Mouse (Mus musculus) embryonic facial prominence, embryonic 13.5 days (tissue): ENCODE results near the gene Tchh. TPM values are rescaled to one million over a fixed set of nuclear protein-coding genes. Genes with fewer than 3 reads are reported as not detected.

Experiments used
- ATAC-seq: fragments of 200-750 bp; cut with Nextera tagmentation; 2 replicates; pipeline ENCODE4 v1.8.0; 2017; ENCODE audit warnings: low read depth; ENCODE audit not compliant: insufficient number of reproducible peaks, insufficient read depth, low FRiP score, low TSS enrichment
- H3K27ac ChIP-seq: fragments of 300-500 bp; sonication (generic); 2 replicates; pipeline ENCODE4 v1.5.1; 2015; ENCODE audit warnings: moderate library complexity, mild to moderate bottlenecking, inconsistent platforms
- H3K27me3 ChIP-seq: fragments of 300-500 bp; sonication (generic); 2 replicates; pipeline ENCODE4 v1.6.1; 2015; ENCODE audit warnings: mild to moderate bottlenecking, inconsistent platforms
- H3K36me3 ChIP-seq: fragments of 300-500 bp; sonication (generic); 2 replicates; pipeline ENCODE4 v1.6.1; 2015; ENCODE audit warnings: mild to moderate bottlenecking, inconsistent platforms
- H3K4me1 ChIP-seq: fragments of 300-500 bp; sonication (generic); 2 replicates; pipeline ENCODE4 v1.6.1; 2015; ENCODE audit warnings: inconsistent platforms
- H3K4me2 ChIP-seq: fragments of 300-500 bp; sonication (generic); 2 replicates; pipeline ENCODE4 v1.6.1; 2015; ENCODE audit warnings: moderate library complexity, mild to moderate bottlenecking, inconsistent platforms
- H3K4me3 ChIP-seq: fragments of 300-500 bp; sonication (generic); 2 replicates; pipeline ENCODE4 v1.5.1; 2015; ENCODE audit warnings: mild to moderate bottlenecking, inconsistent platforms
- H3K9ac ChIP-seq: fragments of 300-500 bp; sonication (generic); 2 replicates; pipeline ENCODE4 v1.6.1; 2015; ENCODE audit warnings: mild to moderate bottlenecking, inconsistent platforms
- H3K9me3 ChIP-seq: fragments of 300-500 bp; sonication (generic); 2 replicates; pipeline ENCODE4 v1.6.1; 2016; ENCODE audit warnings: inconsistent platforms
- WGBS: fragments of 180-500 bp; shearing (Covaris S2); methylation state at CpG from one replicate; pipeline ENCODE4 v1.1.7; 2015; ENCODE audit warnings: mixed read lengths; 5-methylcytosine and 5-hydroxymethylcytosine counted together
- microRNA-seq: library from miRNA; unstranded; fragments of <30 nt; microRNA quantifications from one replicate; pipeline ENCODE4, GENCODE M21; 2016
- polyA plus RNA-seq: library from polyadenylated mRNA; unstranded; fragments of >200 nt; fragmentation: Nextera tagmentation; extraction: Ambion mirVana; gene quantifications from 2 replicates; pipeline ENCODE4 v1.2.1, GENCODE M21; 2015

The Tchh gene
- polyA plus RNA-seq, 1 experiment from 2014 or later: 1.0 TPM

DNA sequence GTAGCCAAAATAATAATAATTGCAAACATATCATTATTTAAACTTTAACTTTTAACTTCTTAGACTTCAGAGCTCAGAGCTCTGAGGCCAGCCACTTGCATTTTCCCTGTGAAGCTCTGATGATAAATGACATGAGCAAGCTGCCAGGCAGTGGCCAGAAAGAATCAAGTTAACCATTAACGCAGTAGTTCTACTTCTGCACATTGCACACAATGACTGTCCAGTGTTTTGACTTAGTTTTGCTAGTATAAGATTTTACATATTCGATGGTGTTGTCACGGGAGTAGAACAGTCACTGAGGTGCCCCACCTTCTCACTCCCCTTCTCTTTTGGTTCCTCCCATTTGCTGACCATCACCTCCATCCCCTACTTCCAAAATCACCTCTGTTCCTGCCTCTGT lies 55.0 kb downstream of the Tchh start:
- Histone ChIP-seq H3K27me3 (no peaks in the 10 kb centered on the region), H3K4me3 (no peak overlapping the region), H3K4me2 (no peak overlapping the region), H3K27ac (no peak overlapping the region), H3K4me1 (no peaks in the 10 kb centered on the region), H3K9me3 (no peaks in the 10 kb centered on the region), H3K9ac (no peak overlapping the region), H3K36me3 (no peaks in the 10 kb centered on the region)
- ATAC-seq: no peak
- 80% methylated on average over 3 of the region's 3 CpGs for WGBS

Small RNAs within 50 kb of the gene (microRNA-seq; reads per million reads assigned to microRNA genes)
- gene Gm22752: not detected

Other genes starting within 250 kb of the Tchh start
- gene Flg2, start 245.1 kb upstream of the Tchh start, polyA plus RNA-seq: not detected in 2 replicates
- gene Flg, start 168.8 kb upstream of the Tchh start, polyA plus RNA-seq: not detected in 2 replicates
- gene Hrnr, start 122.6 kb upstream of the Tchh start, polyA plus RNA-seq: 0.10 and 0.14 TPM in 2 replicates
- not detected in 2 replicates for gene Rptn, start 48.6 kb upstream of the Tchh start, polyA plus RNA-seq
- gene Tchhl1, start 26.4 kb downstream of the Tchh start, polyA plus RNA-seq: not detected in 2 replicates
- gene S100a11, start 78.2 kb downstream of the Tchh start, polyA plus RNA-seq: 1,381 and 1,392 TPM in 2 replicates
- gene S100a10, start 112.8 kb downstream of the Tchh start, polyA plus RNA-seq: 507 and 556 TPM in 2 replicates
- not detected in 2 replicates for gene Tdpoz2, start 210.4 kb downstream of the Tchh start, polyA plus RNA-seq
- gene Tdpoz1, start 234.0 kb downstream of the Tchh start, polyA plus RNA-seq: not detected in 2 replicates